Mouse (Mus musculus) CD4-positive helper T cell, adult 2 months (primary cell): ENCODE data around the gene Fads2.
"Not testable (repeated sequence)": the region's sequence is repeated elsewhere in the genome, so short reads cannot be mapped to it uniquely, and the experiment has no call there.

ENCODE experiments used
- DNase-seq: peaks from one replicate; pipeline ENCODE4 v3.0.0-alpha.2; 2012; ENCODE audit warnings: low read depth, missing footprints, low spot score

Gene Fads2

GRCm38 (mm10) chr19:10101341-10102053, at the start of gene Fads2:
Gene Fads2, minus strand, starts transcription at chr19:10101746.
- peak; percentile 26 for DNase-seq

- DNase-seq, result no peak
Measured at GRCm38 (mm10) chr19:10149189-10149588, 47.6 kb upstream of the Fads2 start.

DNA sequence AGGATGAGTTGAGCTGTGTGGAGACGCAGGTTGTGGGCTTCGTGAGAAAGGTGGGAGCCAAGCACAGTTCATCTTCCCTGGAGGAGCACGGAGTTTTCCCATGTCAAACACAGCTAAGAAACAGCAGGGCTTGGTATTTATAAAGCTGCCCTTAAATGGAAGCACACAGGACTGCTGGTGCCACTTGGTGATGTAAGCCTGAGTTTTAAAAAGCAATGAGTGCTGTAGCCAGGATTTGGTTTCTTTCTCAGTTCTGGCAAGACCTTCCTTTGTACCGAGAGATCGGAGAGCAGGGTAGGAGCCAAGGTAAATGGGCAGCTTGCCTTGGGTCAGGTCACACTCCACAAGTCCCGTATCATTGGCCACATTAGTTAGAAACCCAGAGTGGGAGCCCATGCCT, 47.0 kb upstream of the Fads2 start:
- no peak for DNase-seq

GRCm38 (mm10) chr19:10144464-10144863, 42.9 kb upstream of the Fads2 start:
- DNase-seq, result no peak

GRCm38 (mm10) chr19:10143667-10144066, 42.1 kb upstream of the Fads2 start:
- no peak for DNase-seq

GRCm38 (mm10) chr19:10139736-10140135, 38.2 kb upstream of the Fads2 start:
- no peak for DNase-seq

DNA sequence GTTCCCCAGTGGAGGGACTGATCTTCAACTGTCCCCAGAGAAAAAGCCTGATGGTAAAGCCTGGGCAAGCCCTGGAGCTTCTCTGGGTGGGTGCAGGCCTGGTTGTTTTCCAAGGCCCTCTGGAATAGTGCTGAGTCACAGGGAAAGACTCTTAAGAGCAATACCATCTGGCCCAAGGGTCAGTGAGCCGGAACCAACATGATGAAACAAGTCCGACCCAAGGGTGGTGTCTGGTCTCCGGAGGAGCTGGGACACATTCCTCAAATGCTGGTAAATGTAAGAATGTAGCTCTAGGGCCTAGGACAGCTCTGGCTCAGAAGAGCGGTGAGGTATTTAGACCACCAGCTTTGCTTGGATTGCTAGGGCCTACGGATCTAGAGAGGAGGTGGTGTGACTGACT, 35.9 kb upstream of the Fads2 start:
- DNase-seq, result no peak

GRCm38 (mm10) chr19:10134692-10135091, 33.1 kb upstream of the Fads2 start:
- no peak for DNase-seq

- not testable (repeated sequence) for DNase-seq
Measured at GRCm38 (mm10) chr19:10129547-10129946, 28.0 kb upstream of the Fads2 start.

GRCm38 (mm10) chr19:10126479-10127250, 25.1 kb upstream of the Fads2 start:
- no peak for DNase-seq

DNA sequence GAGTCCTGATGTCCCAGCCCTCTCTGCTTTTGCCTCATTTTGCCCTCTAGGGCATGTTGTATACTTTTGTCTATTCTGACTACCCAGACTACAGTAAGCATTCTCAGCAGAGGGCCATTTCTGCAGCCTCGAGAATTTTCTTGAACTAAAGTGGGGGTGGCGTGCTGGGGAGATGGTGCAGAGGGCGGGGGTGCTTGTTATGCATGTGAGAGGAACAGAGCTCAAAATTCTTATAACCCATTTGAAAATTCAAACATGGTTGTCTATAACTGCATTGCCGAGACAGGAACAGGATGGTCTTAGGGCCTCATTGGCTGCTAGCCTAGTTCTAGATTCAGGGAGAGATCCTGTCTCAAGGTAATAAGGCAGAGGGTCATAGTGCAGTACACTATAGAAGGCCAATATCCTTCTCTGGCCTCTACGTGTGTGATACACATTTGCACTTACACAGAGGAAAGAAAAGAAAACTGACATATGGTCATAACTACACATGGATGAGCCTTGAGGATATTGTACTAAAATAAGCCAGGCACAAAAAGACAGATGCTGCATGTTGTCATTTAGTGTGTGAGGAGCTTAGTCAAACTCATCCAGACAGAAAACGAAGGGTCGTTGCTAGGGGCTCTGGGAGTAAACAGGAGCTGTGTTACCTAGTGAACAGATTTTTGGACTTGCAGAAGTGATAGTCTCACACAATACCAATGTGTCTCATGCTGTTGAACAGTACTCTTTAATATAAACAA, 22.5 kb upstream of the Fads2 start:
- no peak for DNase-seq

- DNase-seq, result no peak
Measured at GRCm38 (mm10) chr19:10122021-10122631, 20.6 kb upstream of the Fads2 start.

GRCm38 (mm10) chr19:10116641-10117040, 15.1 kb upstream of the Fads2 start:
- DNase-seq, result no peak

DNA sequence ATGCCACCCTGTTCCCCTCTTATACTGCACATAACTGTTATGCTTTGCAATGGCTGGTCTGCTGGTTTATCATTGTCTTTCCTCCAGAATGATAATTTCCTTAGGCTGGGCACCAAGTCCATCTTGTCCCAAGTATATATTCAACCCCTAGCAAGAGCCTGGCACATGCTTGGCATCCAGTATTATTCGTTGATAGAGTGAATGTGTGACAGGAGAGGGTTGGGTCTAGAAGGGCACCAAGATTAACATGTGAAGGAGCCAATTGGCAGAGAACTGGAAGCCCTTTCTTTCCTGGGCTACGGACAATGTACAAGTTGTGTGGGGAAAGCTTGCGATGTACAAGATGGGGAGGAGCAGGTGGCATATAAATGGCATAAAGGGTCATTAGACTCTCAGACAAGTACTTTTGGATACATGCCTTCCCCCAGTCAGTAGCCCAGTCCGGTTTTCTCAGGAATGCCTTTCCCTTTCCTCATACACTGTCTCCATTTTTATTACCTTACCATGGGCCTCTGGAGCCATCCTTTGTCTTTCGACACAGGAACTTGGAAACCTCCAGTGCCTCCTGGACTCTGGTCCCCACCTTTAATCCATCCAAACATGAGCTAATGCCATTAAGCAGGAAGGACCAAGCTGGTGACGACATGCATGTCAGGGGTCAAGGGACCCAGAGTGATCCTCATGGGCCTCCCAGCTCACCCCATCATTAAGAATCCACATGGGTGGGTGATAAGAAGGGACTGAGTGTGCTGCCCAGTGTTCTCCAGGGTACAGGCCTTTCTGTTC, 14.0 kb upstream of the Fads2 start:
- DNase-seq, result no peak

DNA sequence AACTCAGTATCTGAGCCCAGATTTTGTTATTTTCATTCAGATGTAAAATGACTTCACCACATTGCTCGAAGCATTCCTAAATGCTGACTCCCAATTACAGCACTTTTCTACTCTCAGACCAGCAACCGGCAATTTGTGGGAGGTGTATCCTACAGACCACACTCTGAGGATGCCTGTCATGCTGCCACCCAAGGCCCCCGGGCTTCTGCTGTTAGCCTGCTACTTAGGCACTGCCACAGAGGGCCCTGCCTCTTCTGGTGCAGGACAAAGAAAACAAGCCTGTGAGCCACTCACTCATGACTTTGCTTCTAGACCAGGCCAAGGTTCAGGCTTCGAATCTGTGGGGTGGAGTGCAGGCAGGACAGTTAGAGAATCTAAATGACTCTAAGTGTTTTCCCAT, 11.4 kb upstream of the Fads2 start:
- no peak for DNase-seq

DNA sequence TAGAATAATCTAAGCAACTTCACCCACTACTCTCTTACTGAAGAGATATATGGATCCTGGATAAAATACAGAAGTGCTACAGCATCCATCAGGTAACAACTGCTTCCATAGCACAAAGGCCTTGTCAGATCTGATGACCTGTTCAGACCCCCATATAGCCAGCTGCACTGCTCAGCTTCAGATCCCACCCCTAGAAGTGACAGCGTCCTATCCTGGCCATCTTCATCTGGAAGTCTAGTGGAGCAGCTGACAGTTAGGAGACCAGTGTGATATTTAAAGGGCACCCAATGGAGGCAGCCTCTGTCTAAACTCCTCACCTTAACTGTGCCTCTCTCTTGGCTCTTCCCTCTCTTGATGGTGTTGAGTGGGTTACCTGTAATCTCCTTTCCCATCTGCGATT, 7.1 kb upstream of the Fads2 start:
- no peak for DNase-seq

- no peak for DNase-seq
Measured at GRCm38 (mm10) chr19:10108129-10108528, 6.6 kb upstream of the Fads2 start.

DNA sequence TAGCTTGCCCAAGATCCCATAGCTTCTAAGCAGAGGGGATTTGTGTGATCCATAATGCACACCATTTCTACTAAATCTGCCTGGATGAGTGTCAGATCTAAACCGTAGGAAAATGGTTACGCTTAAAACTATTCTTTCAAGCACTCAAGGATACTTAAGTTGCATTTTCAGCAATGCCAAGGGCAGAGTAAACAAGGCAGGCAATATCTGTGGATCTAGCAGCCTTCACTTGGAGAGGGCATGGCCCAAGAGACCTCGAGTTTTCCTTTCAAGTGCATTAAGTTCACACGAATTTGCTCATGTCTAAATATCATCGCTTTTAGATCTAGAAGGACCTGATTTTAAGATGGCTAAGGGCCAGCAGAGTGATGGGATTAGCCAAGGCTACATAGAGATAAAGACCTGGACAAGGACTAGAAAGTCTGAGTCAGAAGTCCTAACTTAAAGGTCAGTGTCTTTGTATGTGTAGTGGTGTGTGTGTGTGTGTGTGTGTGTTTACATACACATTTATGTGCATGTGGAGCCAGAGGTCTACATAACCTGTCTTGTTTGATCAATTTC, 5.6 kb upstream of the Fads2 start:
- no peak for DNase-seq

DNA sequence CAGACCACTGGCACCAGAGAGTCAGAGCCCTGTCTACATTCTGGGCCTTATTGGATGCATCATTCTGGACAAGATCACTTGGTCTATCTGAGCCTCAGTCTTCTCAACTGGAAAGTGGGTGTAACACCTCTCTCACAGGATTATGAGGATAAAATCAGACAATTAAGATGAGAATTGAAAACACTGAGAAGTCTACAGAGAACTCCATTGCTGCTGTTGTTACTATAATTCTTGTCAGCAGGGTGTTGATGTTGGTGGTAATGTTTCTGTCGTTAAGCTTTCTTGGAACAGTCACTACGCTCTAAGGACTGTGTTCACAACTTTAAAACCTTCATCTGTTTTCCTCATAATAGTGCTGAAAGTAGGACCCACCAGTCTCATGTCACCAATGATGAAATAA, 5.1 kb upstream of the Fads2 start:
- no peak for DNase-seq

DNA sequence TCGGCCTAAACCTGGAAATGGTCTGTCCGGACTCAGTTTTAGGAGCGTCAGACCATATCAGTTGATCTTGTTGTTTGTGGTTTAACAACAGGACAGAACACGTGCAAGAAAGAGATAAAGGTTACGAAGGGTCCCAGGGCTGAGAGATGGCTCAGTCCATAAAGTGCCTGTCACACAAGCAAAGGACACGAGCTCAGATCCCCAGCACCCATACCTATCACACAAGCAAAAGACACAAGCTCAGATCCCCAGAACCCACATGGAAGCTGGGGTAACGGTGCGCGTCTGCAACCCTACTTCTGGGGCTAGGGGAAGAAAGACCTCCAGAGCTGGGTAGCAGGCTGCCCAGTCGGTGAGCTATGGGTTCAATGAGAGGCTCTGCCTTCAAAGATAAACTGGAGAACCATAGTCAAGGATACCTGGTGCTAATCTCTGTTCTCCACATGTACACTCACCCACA, 3.5 kb upstream of the Fads2 start:
- no peak for DNase-seq

GRCm38 (mm10) chr19:10104234-10104633, 2.7 kb upstream of the Fads2 start:
- no peak for DNase-seq
